Mouse (Mus musculus) small intestine, adult 2 months (tissue): ENCODE data around the gene Hhat.

Source experiments
- CTCF ChIP-seq: fragments of 200-500 bp; IDR thresholded peaks from 2 replicates; pipeline ENCODE4 v1.5.1; 2012; ENCODE audit warnings: low read depth, mild to moderate bottlenecking, control low read depth, inconsistent platforms, low read length, moderate library complexity, mixed read lengths; ENCODE audit not compliant: insufficient replicate concordance, insufficient read length; ENCODE audit errors: extremely low read depth
- POLR2A ChIP-seq: fragments of 200-500 bp; IDR thresholded peaks from 2 replicates; pipeline ENCODE4 v1.6.1; 2012; ENCODE audit warnings: low read depth, mild to moderate bottlenecking, control low read depth, inconsistent platforms, low read length, moderate library complexity

GRCm38 (mm10) chr1:192502016-192502415 is 269.0 kb downstream of the Hhat start:
- no peak for TF ChIP-seq CTCF
- no peak for TF ChIP-seq POLR2A
